Mouse (Mus musculus): ENCODE results near the gene Tulp4. TPM values are rescaled to one million over a fixed set of nuclear protein-coding genes. Genes with fewer than 3 reads are reported as not detected.

Gene Tulp4
- total RNA-seq, 2 experiments from 2014 or later, result 431 to 468 TPM

- DNase-seq, result no peak
- intact Hi-C loops (cut with DNase I), result loop anchor here (10.0 kb wide), 1 partner anchor 56 kb away; no protein-coding TSS in a partner anchor
Observed at GRCm38 (mm10) chr17:6118861-6119260, 12.6 kb downstream of the Tulp4 start.

- DNase-seq, result no peak
- intact Hi-C loops (cut with DNase I), result no loop called here
Observed at GRCm38 (mm10) chr17:6123776-6124175, 17.5 kb downstream of the Tulp4 start.

GRCm38 (mm10) chr17:6125441-6125840, 19.2 kb downstream of the Tulp4 start:
- intact Hi-C loops (cut with DNase I), result no loop called here
- DNase-seq, result no peak

GRCm38 (mm10) chr17:6128039-6128438, 21.8 kb downstream of the Tulp4 start:
- intact Hi-C loops (cut with DNase I), result no loop called here
- no peak for DNase-seq

- peak; percentile 85 for DNase-seq
- intact Hi-C loops (cut with DNase I), result no loop called here
Observed at GRCm38 (mm10) chr17:6129361-6129760, 23.1 kb downstream of the Tulp4 start.

GRCm38 (mm10) chr17:6131083-6131482, 24.8 kb downstream of the Tulp4 start:
- intact Hi-C loops (cut with DNase I), result no loop called here

GRCm38 (mm10) chr17:6140875-6141274, 34.6 kb downstream of the Tulp4 start:
- DNase-seq, result no peak
- intact Hi-C loops (cut with DNase I), result no loop called here

More at GRCm38 (mm10) chr17:6131083-6131482, 24.8 kb downstream of the Tulp4 start:
- no peak for DNase-seq

GRCm38 (mm10) chr17:6141344-6141743, 35.1 kb downstream of the Tulp4 start:
- no peak for DNase-seq
- intact Hi-C loops (cut with DNase I), result no loop called here

GRCm38 (mm10) chr17:6145244-6145643, 39.0 kb downstream of the Tulp4 start:
- intact Hi-C loops (cut with DNase I), result no loop called here
- no peak for DNase-seq

- intact Hi-C loops (cut with DNase I), result no loop called here
Observed at GRCm38 (mm10) chr17:6152941-6153340, 46.7 kb downstream of the Tulp4 start.

GRCm38 (mm10) chr17:6153581-6153980, 47.3 kb downstream of the Tulp4 start:
- intact Hi-C loops (cut with DNase I), result no loop called here
- no peak for DNase-seq

More at GRCm38 (mm10) chr17:6152941-6153340, 46.7 kb downstream of the Tulp4 start:
- DNase-seq, result no peak

- intact Hi-C loops (cut with DNase I), result no loop called here
- DNase-seq, result no peak
Observed at GRCm38 (mm10) chr17:6154366-6154765, 48.1 kb downstream of the Tulp4 start.

- intact Hi-C loops (cut with DNase I), result no loop called here
- DNase-seq, result no peak
Observed at GRCm38 (mm10) chr17:6160495-6160894, 54.3 kb downstream of the Tulp4 start.

- intact Hi-C loops (cut with DNase I), result no loop called here
- no peak for DNase-seq
Observed at GRCm38 (mm10) chr17:6161916-6162315, 55.7 kb downstream of the Tulp4 start.

- intact Hi-C loops (cut with DNase I), result no loop called here
Observed at GRCm38 (mm10) chr17:6162761-6163160, 56.5 kb downstream of the Tulp4 start.

GRCm38 (mm10) chr17:6164911-6165310, 58.7 kb downstream of the Tulp4 start:
- DNase-seq, result no peak
- intact Hi-C loops (cut with DNase I), result no loop called here

More at GRCm38 (mm10) chr17:6162761-6163160, 56.5 kb downstream of the Tulp4 start:
- no peak for DNase-seq

GRCm38 (mm10) chr17:6172440-6172839, 66.2 kb downstream of the Tulp4 start:
- intact Hi-C loops (cut with DNase I), result loop anchor here (10.0 kb wide), 1 partner anchor 58 kb away; no protein-coding TSS in a partner anchor
- no peak for DNase-seq

- no peak for DNase-seq
- intact Hi-C loops (cut with DNase I), result loop anchor here (10.0 kb wide), 1 partner anchor 58 kb away; no protein-coding TSS in a partner anchor
Observed at GRCm38 (mm10) chr17:6172926-6173690, 66.9 kb downstream of the Tulp4 start.

- DNase-seq, result no peak
- intact Hi-C loops (cut with DNase I), result loop anchor here (10.0 kb wide), 1 partner anchor 60 kb away; no protein-coding TSS in a partner anchor
Observed at GRCm38 (mm10) chr17:6174574-6174973, 68.3 kb downstream of the Tulp4 start.

- intact Hi-C loops (cut with DNase I), result loop anchor here (10.0 kb wide), 1 partner anchor 64 kb away; no protein-coding TSS in a partner anchor
- DNase-seq, result no peak
Observed at GRCm38 (mm10) chr17:6178564-6179267, 72.5 kb downstream of the Tulp4 start.

- DNase-seq, result no peak
- intact Hi-C loops (cut with DNase I), result loop anchor here (10.0 kb wide), 1 partner anchor 65 kb away; no protein-coding TSS in a partner anchor
Observed at GRCm38 (mm10) chr17:6179389-6179788, 73.2 kb downstream of the Tulp4 start.

Measured in left cerebral cortex, postnatal 4 days (tissue).